Mouse (Mus musculus) layer of hippocampus, postnatal 14 days (tissue): Measurements from ENCODE around the gene Slc8b1. TPM values are rescaled to one million over a fixed set of nuclear protein-coding genes. Genes with fewer than 3 reads are reported as not detected.
"Not testable (repeated sequence)": the region's sequence is repeated elsewhere in the genome, so short reads cannot be mapped to it uniquely, and the experiment has no call there.

Experiments
- DNase-seq, 2 experiments: peaks; one replicate each; pipeline ENCODE4 v3.0.0; 2021 to 2022; ENCODE audit warnings: low spot score in 2 of 2, mixed read lengths in 1 of 2
- total RNA-seq, 2 experiments: library from RNA; stranded (reverse); gene quantifications; 2 replicates each; pipeline ENCODE4 v1.2.3; 2021

The Slc8b1 gene
- total RNA-seq, 2 experiments from 2014 or later, result 7.9 to 8.4 TPM

GRCm38 (mm10) chr5:120495064-120495702, 15.8 kb upstream of the Slc8b1 start:
- DNase-seq, result no peak

- no peak for DNase-seq
These were observed 15.2 kb upstream of the Slc8b1 start for GRCm38 (mm10) chr5:120495703-120496226.

- no peak for DNase-seq
These were observed 13.9 kb upstream of the Slc8b1 start for GRCm38 (mm10) chr5:120497071-120497470.

- no peak for DNase-seq
These were observed 11.8 kb upstream of the Slc8b1 start for GRCm38 (mm10) chr5:120499202-120499601.

GRCm38 (mm10) chr5:120500609-120501008, 10.4 kb upstream of the Slc8b1 start:
- not testable (repeated sequence) for DNase-seq

- peak; percentile 73 to 83 for DNase-seq
These were observed 8.8 kb upstream of the Slc8b1 start for GRCm38 (mm10) chr5:120502147-120502621.

- DNase-seq, result no peak
These were observed 8.3 kb upstream of the Slc8b1 start for GRCm38 (mm10) chr5:120502675-120503143.

GRCm38 (mm10) chr5:120503144-120503795, 7.7 kb upstream of the Slc8b1 start, which contains the start of gene Plbd2:
Gene Plbd2 (minus strand): TSS chr5:120503625.
- DNase-seq, result peak; percentile 72 to 81

GRCm38 (mm10) chr5:120505368-120505767, 5.6 kb upstream of the Slc8b1 start:
- DNase-seq, result peak; percentile 53

GRCm38 (mm10) chr5:120505781-120506180, 5.2 kb upstream of the Slc8b1 start:
- DNase-seq, result no peak

- no peak for DNase-seq
These were observed 4.5 kb upstream of the Slc8b1 start for GRCm38 (mm10) chr5:120506490-120506889.

GRCm38 (mm10) chr5:120507311-120507710, 3.7 kb upstream of the Slc8b1 start:
- no peak for DNase-seq

- DNase-seq, result no peak
These were observed 764 bp downstream of the Slc8b1 start for GRCm38 (mm10) chr5:120511643-120512220.

- no peak for DNase-seq
These were observed 2.1 kb downstream of the Slc8b1 start for GRCm38 (mm10) chr5:120512911-120513555.

- DNase-seq, result no peak
These were observed 3.2 kb downstream of the Slc8b1 start for GRCm38 (mm10) chr5:120514031-120514677.

GRCm38 (mm10) chr5:120514754-120515153, 3.8 kb downstream of the Slc8b1 start:
- DNase-seq, result no peak

- no peak for DNase-seq
These were observed 4.5 kb downstream of the Slc8b1 start for GRCm38 (mm10) chr5:120515451-120515850.

GRCm38 (mm10) chr5:120516221-120516984, 5.4 kb downstream of the Slc8b1 start:
- no peak for DNase-seq

- no peak for DNase-seq
These were observed 6.6 kb downstream of the Slc8b1 start for GRCm38 (mm10) chr5:120517552-120517951.

GRCm38 (mm10) chr5:120522649-120523048, 11.7 kb downstream of the Slc8b1 start:
- no peak for DNase-seq
